Mouse (Mus musculus) cerebellum, adult 2 months (tissue): ENCODE measurements around the gene Comt.

Experiments
- CTCF ChIP-seq: fragments of 200-500 bp; IDR thresholded peaks from 2 replicates; pipeline ENCODE4 v1.5.1; 2011; ENCODE audit warnings: low read depth, mild to moderate bottlenecking, control low read depth, low read length, moderate library complexity, borderline replicate concordance; ENCODE audit not compliant: insufficient read depth
- POLR2A ChIP-seq: fragments of 200-500 bp; IDR thresholded peaks from 2 replicates; pipeline ENCODE4 v1.6.1; 2011; ENCODE audit warnings: low read length, control low read depth, borderline replicate concordance; ENCODE audit not compliant: insufficient read depth

- TF ChIP-seq POLR2A (no peak), CTCF (no peak)
These were observed 25.8 kb upstream of the Comt start for GRCm38 (mm10) chr16:18452361-18452862.
